Mouse (Mus musculus): Measurements from ENCODE around the gene Btbd9.

The Btbd9 gene

GRCm38 (mm10) chr17:30378221-30379010, 197.9 kb downstream of the Btbd9 start:
- DNase-seq: no peak

GRCm38 (mm10) chr17:30377754-30378153, 198.5 kb downstream of the Btbd9 start:
- DNase-seq: no peak

DNA sequence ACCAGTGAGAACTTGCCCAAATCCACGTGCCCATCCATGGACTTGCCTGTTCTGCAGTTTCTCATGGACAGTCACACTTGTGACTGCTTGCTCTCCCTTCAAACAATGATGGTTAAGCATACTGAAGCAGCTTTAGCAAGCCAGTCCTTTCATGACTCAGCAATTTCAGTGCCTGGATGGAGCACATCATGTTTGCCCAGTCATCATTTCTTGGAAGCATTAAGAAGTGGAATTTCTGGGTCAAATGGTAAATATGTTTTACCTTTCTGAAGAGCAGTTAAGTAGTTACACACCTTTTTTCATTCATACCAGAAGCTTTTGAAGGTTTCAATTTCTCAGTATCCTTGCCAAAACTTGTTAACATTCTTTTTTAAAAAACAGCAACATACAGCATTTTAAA, 201.2 kb downstream of the Btbd9 start:
- no peak for DNase-seq

- no peak for DNase-seq
These were observed 207.7 kb downstream of the Btbd9 start for GRCm38 (mm10) chr17:30368559-30368958.

- no peak for DNase-seq
These were observed 211.6 kb downstream of the Btbd9 start for GRCm38 (mm10) chr17:30364701-30365100.

- DNase-seq: no peak
These were observed 212.9 kb downstream of the Btbd9 start for GRCm38 (mm10) chr17:30363365-30363764.

- no peak for DNase-seq
These were observed 215.6 kb downstream of the Btbd9 start for GRCm38 (mm10) chr17:30360654-30361053.

GRCm38 (mm10) chr17:30359392-30359791, 216.9 kb downstream of the Btbd9 start:
- DNase-seq: no peak

GRCm38 (mm10) chr17:30355431-30355830, 220.9 kb downstream of the Btbd9 start:
- no peak for DNase-seq

- no peak for DNase-seq
These were observed 221.9 kb downstream of the Btbd9 start for GRCm38 (mm10) chr17:30354381-30354780.

GRCm38 (mm10) chr17:30348031-30348430, 228.3 kb downstream of the Btbd9 start:
- no peak for DNase-seq

- no peak for DNase-seq
These were observed 229.1 kb downstream of the Btbd9 start for GRCm38 (mm10) chr17:30347101-30347613.

GRCm38 (mm10) chr17:30345008-30345407, 231.3 kb downstream of the Btbd9 start:
- DNase-seq: no peak

GRCm38 (mm10) chr17:30343701-30344473, 232.4 kb downstream of the Btbd9 start:
- DNase-seq: no peak

- DNase-seq: no peak
These were observed 234.7 kb downstream of the Btbd9 start for GRCm38 (mm10) chr17:30341556-30341955.

DNA sequence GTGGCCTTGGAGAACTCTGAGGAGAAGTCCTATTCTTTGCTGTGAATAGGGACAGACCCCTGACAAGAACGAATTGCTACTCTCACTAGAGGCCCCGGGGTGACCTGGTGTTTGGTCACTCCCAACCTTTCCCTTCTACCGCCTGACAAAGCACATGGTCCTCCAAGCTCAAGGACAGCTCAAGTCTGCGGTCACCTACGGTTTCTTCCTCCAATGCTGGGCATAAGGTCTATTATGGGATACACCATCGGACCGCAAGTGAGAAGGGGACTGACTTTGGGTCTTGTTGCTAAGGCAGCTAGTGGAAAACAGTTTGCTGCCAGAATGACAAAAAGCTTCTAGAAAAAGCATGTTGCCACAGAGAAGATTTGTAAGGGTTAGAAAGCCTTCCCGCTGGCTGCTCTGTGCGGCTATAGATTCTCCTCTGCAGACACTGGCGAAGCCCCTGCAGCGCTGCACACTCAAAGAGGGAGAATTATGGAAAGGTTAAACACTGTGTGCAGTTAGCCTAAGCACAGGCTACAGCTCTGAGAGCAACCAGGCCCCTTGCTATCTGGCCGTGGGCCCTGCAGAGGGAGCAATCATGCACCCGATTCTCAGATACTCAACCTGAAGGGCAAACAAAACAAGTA, 235.7 kb downstream of the Btbd9 start:
- no peak for DNase-seq

DNA sequence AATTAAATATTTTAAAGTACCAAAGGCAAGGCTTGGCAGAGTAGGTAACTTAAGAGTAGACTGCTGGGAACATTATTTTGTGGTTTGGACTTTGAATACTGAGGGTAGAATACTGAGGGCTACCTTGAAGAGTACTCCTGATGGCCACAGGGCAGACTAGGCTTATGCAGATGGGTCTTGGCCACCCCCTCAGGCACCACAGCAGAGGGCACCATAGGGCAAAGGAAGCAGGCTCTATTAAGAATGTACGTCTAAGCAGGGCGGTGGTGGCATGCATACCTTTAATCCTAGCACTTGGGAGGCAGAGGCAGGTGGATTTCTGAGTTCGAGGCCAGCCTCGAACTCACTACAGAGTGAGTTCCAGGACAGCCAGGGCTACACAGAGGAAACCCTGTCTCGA, 237.0 kb downstream of the Btbd9 start:
- DNase-seq: no peak

GRCm38 (mm10) chr17:30336816-30337215, 239.5 kb downstream of the Btbd9 start:
- no peak for DNase-seq

- DNase-seq: no peak
These were observed 240.0 kb downstream of the Btbd9 start for GRCm38 (mm10) chr17:30336280-30336679.

DNA sequence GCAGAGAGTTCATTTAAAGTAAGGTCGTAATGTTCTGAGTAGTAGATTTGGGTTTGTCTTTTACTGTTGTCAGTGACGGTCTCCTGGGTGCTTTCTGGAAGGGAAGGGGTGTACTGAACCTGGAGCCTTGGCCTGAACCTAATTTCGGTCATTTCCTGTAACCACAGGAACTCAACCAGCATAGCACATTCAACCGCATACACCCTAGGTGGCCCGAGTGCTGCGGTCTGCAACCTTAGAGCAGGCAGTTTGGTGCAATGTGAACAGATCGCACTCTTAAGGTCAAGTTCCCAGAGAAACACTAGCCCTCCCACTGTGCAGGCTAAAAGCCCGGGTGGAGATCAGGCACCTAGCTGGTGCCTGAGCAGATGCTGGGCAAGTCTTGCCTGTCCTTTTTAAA, 240.5 kb downstream of the Btbd9 start:
- no peak for DNase-seq

GRCm38 (mm10) chr17:30334257-30334656, 242.0 kb downstream of the Btbd9 start:
- DNase-seq: no peak

DNA sequence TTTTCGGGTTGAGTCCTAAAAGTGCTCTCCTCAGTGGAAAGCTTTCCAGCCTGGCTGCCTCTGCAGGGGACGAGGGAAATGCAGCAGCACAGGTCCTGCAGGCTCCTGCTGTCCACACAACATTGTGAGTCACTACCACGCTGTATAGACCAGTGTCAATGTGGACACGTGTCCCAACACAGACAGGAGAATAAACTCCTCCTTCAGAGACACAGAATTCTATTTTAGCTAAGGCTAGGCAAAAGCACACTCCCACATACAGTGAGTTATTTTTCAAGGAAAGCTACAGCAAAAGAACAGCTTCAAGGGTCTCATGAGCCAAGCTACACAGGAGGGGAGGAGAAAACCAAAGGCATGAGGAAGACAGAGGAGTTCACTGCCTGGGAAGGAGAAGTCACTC, 243.2 kb downstream of the Btbd9 start:
- no peak for DNase-seq

- no peak for DNase-seq
These were observed 244.9 kb downstream of the Btbd9 start for GRCm38 (mm10) chr17:30331380-30331779.

GRCm38 (mm10) chr17:30329531-30329930, 246.8 kb downstream of the Btbd9 start:
- DNase-seq: no peak

Data from right cerebral cortex, postnatal 25 days (tissue).